9 mouse cellular contexts compared by ENCODE assay signal in genomic region chr2:103891240-103891767, GRCm38 (mm10).
A peak's percentile ranks its signal among the peaks of the same experiment; 100 is the strongest.
DNase-seq lines count a peak whose midpoint lies in the region; ATAC-seq and TF ChIP-seq lines count a peak whose summit lies in the region.
"Had no signal": no experiment of that assay in that cellular context is flagged by ENCODE, and none has a peak within 500 bp of the region (broad histone marks: within the 10 kb centered on the region; RNA-seq: fewer than 3 reads in every experiment).

No protein-coding gene starts in this region.

- 4% methylated on average over 9 of the region's 9 CpGs for WGBS in forebrain, postnatal 0 days
- 4% methylated on average over 9 of the region's 9 CpGs for WGBS in midbrain, embryonic 10.5 days
- 13% methylated on average over 9 of the region's 9 CpGs for WGBS in intestine, embryonic 16.5 days

- H3K27me3 ChIP-seq in forebrain, postnatal 0 days (ENCODE audit: insufficient read depth, low read length) = no peaks in the 10 kb centered on the region
- peaks cover 3% of the 10 kb centered on the region; the same call in 1 of the 2 replicates for H3K27me3 ChIP-seq in midbrain, embryonic 10.5 days (ENCODE audit: low read depth, poor library complexity, severe bottlenecking)
- no peaks in the 10 kb centered on the region for H3K27me3 ChIP-seq in intestine, embryonic 16.5 days (replicated peaks; ENCODE audit: control insufficient read depth, insufficient read depth, low read length)
- H3K27me3 ChIP-seq: limb, embryonic 15.5 days had no signal

- peak; percentile 72 for ATAC-seq in forebrain, postnatal 0 days
- no peak for ATAC-seq in intestine, embryonic 16.5 days

- DNase-seq in spleen, postnatal 36 days (ENCODE audit: low spot score in 2 of 2) = peak; percentile 56 to 60
- no peak for DNase-seq in spleen, postnatal 14 days (ENCODE audit: low spot score in 2 of 2)
- DNase-seq in forebrain, postnatal 0 days = no peak
- peak; percentile 37 for DNase-seq in midbrain, embryonic 10.5 days (ENCODE audit: low spot score)
- DNase-seq in thymus, postnatal 14 days = no peak
- no peak for DNase-seq in lung, postnatal 36 days
- DNase-seq in gastrocnemius, postnatal 14 days = no peak

- H3K9ac ChIP-seq in forebrain, postnatal 0 days = no peak overlapping the region
- no peak overlapping the region for H3K9ac ChIP-seq in intestine, embryonic 16.5 days (ENCODE audit: low read depth, low read length)
- H3K9ac ChIP-seq: limb, embryonic 15.5 days had no signal

- no peak overlapping the region for H3K4me3 ChIP-seq in forebrain, postnatal 0 days (ENCODE audit: low read depth, low read length)
- peak overlapping the region; percentile 29; the same call in 1 of the 2 replicates for H3K4me3 ChIP-seq in midbrain, embryonic 10.5 days
- no peak overlapping the region for H3K4me3 ChIP-seq in intestine, embryonic 16.5 days (ENCODE audit: low read length)
- H3K4me3 ChIP-seq: limb, embryonic 15.5 days had no signal

- no peak overlapping the region for H3K4me2 ChIP-seq in forebrain, postnatal 0 days (ENCODE audit: low read depth)
- no peak overlapping the region for H3K4me2 ChIP-seq in intestine, embryonic 16.5 days (ENCODE audit: low read depth, low read length)
- H3K4me2 ChIP-seq: limb, embryonic 15.5 days had no signal

- no peak overlapping the region for H3K27ac ChIP-seq in forebrain, postnatal 0 days (ENCODE audit: low read depth, low read length)
- peak overlapping the region; percentile 69 for H3K27ac ChIP-seq in midbrain, embryonic 10.5 days (replicated peaks)
- no peak overlapping the region for H3K27ac ChIP-seq in intestine, embryonic 16.5 days (ENCODE audit: low read length)
- H3K27ac ChIP-seq: limb, embryonic 15.5 days had no signal

- H3K36me3 ChIP-seq in forebrain, postnatal 0 days (ENCODE audit: insufficient read depth) = no peaks in the 10 kb centered on the region
- H3K36me3 ChIP-seq in midbrain, embryonic 10.5 days = no peaks in the 10 kb centered on the region
- no peaks in the 10 kb centered on the region for H3K36me3 ChIP-seq in intestine, embryonic 16.5 days (ENCODE audit: control insufficient read depth, insufficient read depth, low read length)
- H3K36me3 ChIP-seq: limb, embryonic 15.5 days had no signal

- intact Hi-C loops in gastrocnemius, postnatal 14 days (cut with DNase I; ENCODE audit: low total_unique reads) = no loop called here

- H3K9me3 ChIP-seq in forebrain, postnatal 0 days (ENCODE audit: low read length) = no peaks in the 10 kb centered on the region
- no peaks in the 10 kb centered on the region for H3K9me3 ChIP-seq in midbrain, embryonic 10.5 days (replicated peaks)
- H3K9me3 ChIP-seq in intestine, embryonic 16.5 days (ENCODE audit: control insufficient read depth, low read length) = no peaks in the 10 kb centered on the region
- H3K9me3 ChIP-seq: limb, embryonic 15.5 days had no signal

- no peaks in the 10 kb centered on the region for H3K4me1 ChIP-seq in forebrain, postnatal 0 days (ENCODE audit: insufficient read depth)
- peaks cover 35% of the 10 kb centered on the region for H3K4me1 ChIP-seq in midbrain, embryonic 10.5 days
- H3K4me1 ChIP-seq in intestine, embryonic 16.5 days (ENCODE audit: control insufficient read depth, insufficient read depth, low read length) = peaks cover 5% of the 10 kb centered on the region; the same call in 1 of the 2 replicates
- H3K4me1 ChIP-seq: limb, embryonic 15.5 days had no signal

- TF ChIP-seq CTCF in forebrain, postnatal 0 days (IDR thresholded peaks at IDR 0.05; ENCODE audit: low read depth) = no peak

Comparison
In these comparisons a context has a peak if more than half of its experiments do, and no peak if none do; other contexts are left out.
1. DNase-seq: peak in spleen, postnatal 36 days (2 of 2) and midbrain, embryonic 10.5 days (single experiment); none in spleen, postnatal 14 days (0 of 2), forebrain, postnatal 0 days (single experiment), thymus, postnatal 14 days (single experiment), lung, postnatal 36 days (single experiment) and gastrocnemius, postnatal 14 days (single experiment).